Mouse (Mus musculus) kidney, adult 2 months (tissue): ENCODE measurements around the gene Rps6kc1.

Experiments
- CTCF ChIP-seq: fragments of 200-500 bp; conservative IDR thresholded peaks from 2 replicates; pipeline ENCODE4 v1.5.1; 2011; ENCODE audit warnings: low read depth, mild to moderate bottlenecking, control low read depth, low read length, moderate library complexity, mixed read lengths; ENCODE audit not compliant: insufficient read depth, insufficient read length
- POLR2A ChIP-seq: fragments of 200-500 bp; IDR thresholded peaks from one replicate; pipeline ENCODE4 v1.6.1; 2011; ENCODE audit warnings: low read depth, low read length, control low read depth

DNA sequence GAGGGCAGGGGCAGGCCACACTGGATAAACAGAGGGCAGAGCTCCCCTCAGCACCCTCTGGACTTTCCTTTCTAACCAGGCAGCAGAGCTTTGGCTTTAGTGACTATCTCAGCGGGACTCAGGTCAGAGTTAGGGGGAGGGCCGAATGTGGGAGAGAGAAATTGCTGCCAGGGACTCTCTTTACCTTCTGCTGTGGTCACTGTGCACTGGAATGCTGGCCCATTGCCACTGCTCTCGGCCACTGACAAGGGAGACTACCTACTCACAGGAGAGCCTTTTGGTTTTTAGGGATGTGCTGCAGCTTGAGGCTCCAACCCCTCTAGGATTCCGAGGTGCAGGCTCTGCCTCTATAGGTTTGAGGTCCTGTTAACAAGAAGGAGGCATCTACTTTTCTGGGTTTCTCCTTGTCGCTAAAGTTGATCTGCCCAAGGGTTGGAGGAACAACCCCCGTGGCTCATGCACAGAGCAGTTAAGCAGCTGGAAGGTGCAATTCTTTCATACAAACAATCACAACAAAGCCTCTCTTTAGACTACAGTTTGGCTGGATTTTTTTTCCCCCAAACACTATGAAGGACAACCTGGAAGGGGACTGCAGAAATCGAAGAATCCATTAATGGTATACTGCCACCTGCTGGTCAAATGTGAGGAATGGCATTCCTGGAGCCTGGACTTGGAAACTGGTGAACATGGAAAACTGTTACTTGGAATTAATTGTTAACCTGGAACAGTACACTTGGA lies 114.7 kb downstream of the Rps6kc1 start:
- TF ChIP-seq POLR2A (no peak), CTCF (peak; percentile 47)
